Mouse (Mus musculus): ENCODE data around the gene Tcl1b2.

GRCm38 (mm10) chr12:105159390-105159789 lies 13.6 kb downstream of the Tcl1b2 start, which contains the start of gene Tcl1b1:
- TF ChIP-seq TCF12 (IDR thresholded peaks at IDR 0.05; ENCODE audit: low read depth, low read length) (no peak), POLR2A (IDR thresholded peaks at IDR 0.05; ENCODE audit: control insufficient read depth in 1 of 2, insufficient read depth in 1 of 2, low read depth in 1 of 2, low read length in 2 of 2, poor library complexity in 1 of 2) (no peak), MYC (IDR thresholded peaks at IDR 0.05; ENCODE audit: low read depth, low read length) (no peak), CTCF (IDR thresholded peaks at IDR 0.05 in 2 of 3, conservative IDR thresholded peaks at IDR 0.05 in 1 of 3; ENCODE audit: control insufficient read depth in 1 of 3, insufficient read depth in 1 of 3, low read depth in 2 of 3, low read length in 3 of 3, poor library complexity in 1 of 3, severe bottlenecking in 1 of 3) (no peak), ETS1 (IDR thresholded peaks at IDR 0.05; ENCODE audit: low read depth, low read length) (no peak), USF2 (IDR thresholded peaks at IDR 0.05; ENCODE audit: borderline replicate concordance in 1 of 2, insufficient read depth in 1 of 2, low read depth in 1 of 2, low read length in 2 of 2) (no peak), EP300 (IDR thresholded peaks at IDR 0.05; ENCODE audit: low read depth in 1 of 2, low read length in 2 of 2) (no peak), NRF1 (IDR thresholded peaks at IDR 0.05; ENCODE audit: insufficient read depth, low read depth, low read length, poor library complexity, severe bottlenecking) (no peak), UBTF (IDR thresholded peaks at IDR 0.05; ENCODE audit: borderline replicate concordance, insufficient read depth, low read depth, low read length) (no peak), E2F4 (IDR thresholded peaks at IDR 0.05; ENCODE audit: borderline replicate concordance, low read depth, low read length) (no peak), POLR2AphosphoS5 (IDR thresholded peaks at IDR 0.05; ENCODE audit: borderline replicate concordance, low read depth, low read length) (no peak)

Measured in MEL (cell line).